Mouse (Mus musculus): Measurements from ENCODE around the gene Dyrk1a. TPM values are rescaled to one million over a fixed set of nuclear protein-coding genes. Genes with fewer than 3 reads are reported as not detected.
"Not testable (repeated sequence)": the region's sequence is repeated elsewhere in the genome, so short reads cannot be mapped to it uniquely, and the experiment has no call there.

Dyrk1a gene
- polyA plus RNA-seq, 1 experiment from 2014 or later = 7.7 TPM

GRCm38 (mm10) chr16:94693687-94694305 is 124.0 kb downstream of the Dyrk1a start:
- Histone ChIP-seq H3K4me2 (replicated peaks; ENCODE audit: low read depth, low read length) (no peak overlapping the region), H3K4me1 (ENCODE audit: insufficient read depth, low read depth, low read length) (no peaks in the 10 kb centered on the region), H3K4me3 (ENCODE audit: low read depth, low read length) (no peak overlapping the region), H3K36me3 (ENCODE audit: insufficient read depth, low read length) (peaks cover 24% of the 10 kb centered on the region; the same call in 1 of the 2 replicates), H3K27me3 (replicated peaks; ENCODE audit: insufficient read depth, low read length) (no peaks in the 10 kb centered on the region), H3K9ac (replicated peaks; ENCODE audit: low read depth) (no peak overlapping the region), H3K9me3 (ENCODE audit: low read length) (no peaks in the 10 kb centered on the region), H3K27ac (ENCODE audit: low read length) (no peak overlapping the region)
- 67% methylated on average over 4 of the region's 4 CpGs for WGBS
- ATAC-seq = no peak
- no peak for DNase-seq (ENCODE audit: low spot score)
- TF ChIP-seq CTCF (IDR thresholded peaks at IDR 0.05) = no peak
- no peak for TF ChIP-seq EP300 (IDR thresholded peaks at IDR 0.05)

GRCm38 (mm10) chr16:94697553-94697952 is 127.7 kb downstream of the Dyrk1a start:
- TF ChIP-seq CTCF (IDR thresholded peaks at IDR 0.05) (no peak), EP300 (IDR thresholded peaks at IDR 0.05) (no peak)
- ATAC-seq = no peak
- DNase-seq (ENCODE audit: low spot score) = no peak

GRCm38 (mm10) chr16:94698234-94698633 is 128.4 kb downstream of the Dyrk1a start:
- not testable (repeated sequence) for H3K9me3 ChIP-seq (ENCODE audit: low read length); H3K27ac ChIP-seq (ENCODE audit: low read length); H3K27me3 ChIP-seq (replicated peaks; ENCODE audit: insufficient read depth, low read length); DNase-seq (ENCODE audit: low spot score); H3K4me2 ChIP-seq (replicated peaks; ENCODE audit: low read depth, low read length); H3K4me3 ChIP-seq (ENCODE audit: low read depth, low read length); H3K9ac ChIP-seq (replicated peaks; ENCODE audit: low read depth); ATAC-seq; H3K4me1 ChIP-seq (ENCODE audit: insufficient read depth, low read depth, low read length); H3K36me3 ChIP-seq (ENCODE audit: insufficient read depth, low read length)
- 46% methylated on average over 1 of the region's 1 CpGs for WGBS

More at GRCm38 (mm10) chr16:94697553-94697952, 127.7 kb downstream of the Dyrk1a start:
- Histone ChIP-seq H3K27me3 (replicated peaks; ENCODE audit: insufficient read depth, low read length) (no peaks in the 10 kb centered on the region), H3K4me1 (ENCODE audit: insufficient read depth, low read depth, low read length) (no peaks in the 10 kb centered on the region), H3K9me3 (ENCODE audit: low read length) (no peaks in the 10 kb centered on the region), H3K36me3 (ENCODE audit: insufficient read depth, low read length) (0 out of 2 replicates have a peak, but pooled peaks cover 7% of the 10 kb centered on the region), H3K4me2 (replicated peaks; ENCODE audit: low read depth, low read length) (no peak overlapping the region), H3K9ac (replicated peaks; ENCODE audit: low read depth) (no peak overlapping the region), H3K27ac (ENCODE audit: low read length) (no peak overlapping the region), H3K4me3 (ENCODE audit: low read depth, low read length) (no peak overlapping the region)
- 71% methylated on average over 5 of the region's 5 CpGs for WGBS

GRCm38 (mm10) chr16:94701141-94701540 is 131.3 kb downstream of the Dyrk1a start:
- Histone ChIP-seq H3K4me2 (replicated peaks; ENCODE audit: low read depth, low read length) (no peak overlapping the region), H3K9me3 (ENCODE audit: low read length) (no peaks in the 10 kb centered on the region), H3K36me3 (ENCODE audit: insufficient read depth, low read length) (no peaks in the 10 kb centered on the region), H3K9ac (replicated peaks; ENCODE audit: low read depth) (no peak overlapping the region), H3K27me3 (replicated peaks; ENCODE audit: insufficient read depth, low read length) (no peaks in the 10 kb centered on the region), H3K4me3 (ENCODE audit: low read depth, low read length) (no peak overlapping the region), H3K27ac (ENCODE audit: low read length) (no peak overlapping the region), H3K4me1 (ENCODE audit: insufficient read depth, low read depth, low read length) (no peaks in the 10 kb centered on the region)
- no peak for ATAC-seq
- WGBS = 70% methylated on average over 4 of the region's 4 CpGs
- TF ChIP-seq CTCF (IDR thresholded peaks at IDR 0.05) = no peak
- TF ChIP-seq EP300 (IDR thresholded peaks at IDR 0.05) = no peak
- no peak for DNase-seq (ENCODE audit: low spot score)

GRCm38 (mm10) chr16:94701971-94702370 is 132.2 kb downstream of the Dyrk1a start:
- ATAC-seq (no peak), DNase-seq (ENCODE audit: low spot score) (no peak)
- no peak overlapping the region for H3K4me2 ChIP-seq (replicated peaks; ENCODE audit: low read depth, low read length)
- no peaks in the 10 kb centered on the region for H3K9me3 ChIP-seq (ENCODE audit: low read length)
- no peak overlapping the region for H3K9ac ChIP-seq (replicated peaks; ENCODE audit: low read depth)
- WGBS = 76% methylated on average over 4 of the region's 4 CpGs
- no peak overlapping the region for H3K27ac ChIP-seq (ENCODE audit: low read length)
- no peaks in the 10 kb centered on the region for H3K36me3 ChIP-seq (ENCODE audit: insufficient read depth, low read length)
- no peaks in the 10 kb centered on the region for H3K27me3 ChIP-seq (replicated peaks; ENCODE audit: insufficient read depth, low read length)
- no peak for TF ChIP-seq CTCF (IDR thresholded peaks at IDR 0.05)
- TF ChIP-seq EP300 (IDR thresholded peaks at IDR 0.05) = no peak
- no peak overlapping the region for H3K4me3 ChIP-seq (ENCODE audit: low read depth, low read length)
- no peaks in the 10 kb centered on the region for H3K4me1 ChIP-seq (ENCODE audit: insufficient read depth, low read depth, low read length)

GRCm38 (mm10) chr16:94713480-94714094 is 143.8 kb downstream of the Dyrk1a start:
- Histone ChIP-seq H3K27ac (ENCODE audit: low read length) (no peak overlapping the region), H3K9ac (replicated peaks; ENCODE audit: low read depth) (no peak overlapping the region), H3K27me3 (replicated peaks; ENCODE audit: insufficient read depth, low read length) (no peaks in the 10 kb centered on the region), H3K36me3 (ENCODE audit: insufficient read depth, low read length) (no peaks in the 10 kb centered on the region), H3K9me3 (ENCODE audit: low read length) (no peaks in the 10 kb centered on the region), H3K4me1 (ENCODE audit: insufficient read depth, low read depth, low read length) (no peaks in the 10 kb centered on the region), H3K4me2 (replicated peaks; ENCODE audit: low read depth, low read length) (peak overlapping the region; percentile 54), H3K4me3 (ENCODE audit: low read depth, low read length) (no peak overlapping the region)
- ATAC-seq = peak; percentile 96
- TF ChIP-seq EP300 (IDR thresholded peaks at IDR 0.05) (no peak), CTCF (IDR thresholded peaks at IDR 0.05) (peak; percentile 97)
- peak; percentile 89 for DNase-seq (ENCODE audit: low spot score)
- 7% methylated on average over 25 of the region's 25 CpGs for WGBS

Data from lung, postnatal 0 days (tissue).